Mouse (Mus musculus) myocyte (in vitro differentiated cells): ENCODE measurements at regions not wholly inside any gene's neighbourhood (a gene's known extent, or its start where the extent isn't known, plus 50 kb on each side); places are given as distances from the start of the nearest gene placed in this dataset.

Experiments used
- CEBPB ChIP-seq: IDR thresholded peaks from 2 replicates; pipeline ENCODE4 v1.6.1; 2011; ENCODE audit warnings: mild to moderate bottlenecking, moderate library complexity; ENCODE audit not compliant: poor library complexity, insufficient read depth, severe bottlenecking
- POLR2A ChIP-seq: IDR thresholded peaks from one replicate; pipeline ENCODE4 v1.6.1; 2011; ENCODE audit warnings: low read depth, mild to moderate bottlenecking, control low read depth, moderate library complexity; ENCODE audit not compliant: insufficient read length
- USF1 ChIP-seq: IDR thresholded peaks from one replicate; pipeline ENCODE4 v1.6.1; 2011; ENCODE audit warnings: low read depth, mild to moderate bottlenecking, control low read depth, moderate library complexity

DNA sequence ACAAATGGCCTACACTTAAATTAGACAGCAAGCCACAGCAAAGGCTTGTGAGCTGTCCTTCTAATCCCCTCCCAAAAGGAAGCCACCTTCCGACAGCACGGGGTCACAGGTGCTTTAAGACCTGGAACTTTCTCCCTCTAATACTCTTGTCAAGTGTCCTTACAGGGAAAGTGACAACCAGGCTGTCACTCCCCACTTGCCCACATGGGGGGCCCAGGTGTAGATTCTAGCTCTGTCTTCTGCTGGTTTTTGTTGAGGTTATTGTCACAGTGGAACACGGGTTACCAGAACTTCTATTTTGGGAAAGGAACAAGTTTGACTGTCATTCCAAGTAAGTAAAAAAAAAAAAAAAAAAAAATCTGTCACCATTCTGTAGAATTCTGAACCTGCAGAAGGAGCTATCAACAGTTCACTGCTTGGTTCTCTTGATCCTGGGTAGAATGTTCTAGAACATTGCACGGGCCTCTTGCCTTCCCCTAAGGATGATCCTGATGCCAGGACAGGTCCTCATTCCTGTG is 85.4 kb downstream of the Dad1 start:
- TF ChIP-seq CEBPB (no peak), POLR2A (no peak), USF1 (no peak)
